Comparison of ENCODE assay signal across 16 mouse cellular contexts in the genomic region with DNA sequence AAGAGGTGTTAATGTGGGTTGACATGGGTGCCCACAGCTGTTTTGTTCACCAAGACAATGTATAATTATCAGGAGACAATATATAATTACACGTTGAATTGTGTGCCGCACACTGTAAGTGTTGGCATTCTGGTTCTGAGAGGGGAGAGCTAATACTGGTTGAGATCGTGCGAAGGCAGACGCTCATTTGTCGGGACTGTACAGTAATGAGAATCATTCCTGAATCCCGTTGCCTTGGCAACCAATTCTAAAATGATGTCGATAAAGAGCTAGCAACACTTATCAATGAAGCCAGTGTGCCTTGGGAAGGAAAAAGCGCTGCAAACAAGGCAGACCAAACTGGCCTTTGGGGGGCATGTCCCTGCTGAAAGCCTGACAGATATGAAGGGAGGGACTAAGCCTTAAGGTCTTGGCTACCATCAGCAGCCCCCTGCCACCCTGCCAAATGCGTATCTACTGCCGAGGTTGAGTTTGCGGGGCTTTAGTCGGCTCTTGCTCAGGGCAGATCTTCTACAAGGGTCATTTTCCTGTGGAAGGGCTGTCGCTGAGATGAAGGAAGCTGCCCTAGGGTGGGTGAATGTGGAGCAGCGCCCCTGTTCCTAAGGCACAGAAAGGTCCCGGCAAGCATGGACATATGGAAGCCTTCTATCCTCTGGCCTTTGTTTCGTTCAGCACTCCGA. TPM values are rescaled to one million over a fixed set of nuclear protein-coding genes. Genes with fewer than 3 reads are reported as not detected.
DNase-seq lines count a peak whose midpoint lies in the region; ATAC-seq and TF ChIP-seq lines count a peak whose summit lies in the region.
"Had no signal": no experiment of that assay in that cellular context is flagged by ENCODE, and none has a peak within 500 bp of the region (broad histone marks: within the 10 kb centered on the region; RNA-seq: fewer than 3 reads in every experiment).

No protein-coding gene starts in this region.

- no peaks in the 10 kb centered on the region for H3K9me3 ChIP-seq in hindbrain, embryonic 16.5 days (ENCODE audit: control insufficient read depth, low read length)
- H3K9me3 ChIP-seq in midbrain, embryonic 14.5 days (ENCODE audit: control insufficient read depth, low read length): no peaks in the 10 kb centered on the region
- H3K9me3 ChIP-seq: heart, embryonic 12.5 days; limb, embryonic 12.5 days had no signal

- TF ChIP-seq POLR2A in heart, adult 2 months (IDR thresholded peaks at IDR 0.05; ENCODE audit: insufficient read depth, low read depth, low read length): no peak

- intact Hi-C loops in heart, adult 2 months (cut with DNase I): no loop called here

- H3K36me3 ChIP-seq in hindbrain, embryonic 16.5 days (ENCODE audit: control insufficient read depth, insufficient read depth, low read length): no peaks in the 10 kb centered on the region
- no peaks in the 10 kb centered on the region for H3K36me3 ChIP-seq in midbrain, embryonic 14.5 days (ENCODE audit: control insufficient read depth, insufficient read depth, low read length)
- no peaks in the 10 kb centered on the region for H3K36me3 ChIP-seq in heart, adult 2 months (ENCODE audit: control insufficient read depth, insufficient read depth, low read length)
- H3K36me3 ChIP-seq: G1E; heart, embryonic 12.5 days; limb, embryonic 12.5 days had no signal

- no peak overlapping the region for H3K4me3 ChIP-seq in hindbrain, embryonic 16.5 days (ENCODE audit: low read length)
- no peak overlapping the region for H3K4me3 ChIP-seq in midbrain, embryonic 14.5 days (replicated peaks; ENCODE audit: low read depth, low read length)
- no peak overlapping the region for H3K4me3 ChIP-seq in heart, adult 2 months
- H3K4me3 ChIP-seq: heart, embryonic 12.5 days; limb, embryonic 12.5 days had no signal

- no peak for ATAC-seq in cerebellum, adult (ENCODE audit: insufficient number of reproducible peaks, low FRiP score, low TSS enrichment)
- peak; percentile 91 for ATAC-seq in hindbrain, embryonic 16.5 days
- ATAC-seq in midbrain, embryonic 14.5 days (ENCODE audit: low FRiP score, low TSS enrichment): peak; percentile 80
- ATAC-seq: intestine, postnatal 0 days; lung, postnatal 0 days had no signal

- H3K4me1 ChIP-seq in hindbrain, embryonic 16.5 days (ENCODE audit: control insufficient read depth, insufficient read depth, low read depth, low read length): peaks cover 9% of the 10 kb centered on the region
- H3K4me1 ChIP-seq in midbrain, embryonic 14.5 days (ENCODE audit: control insufficient read depth, insufficient read depth, low read length): peaks cover 22% of the 10 kb centered on the region
- H3K4me1 ChIP-seq in heart, adult 2 months (ENCODE audit: control insufficient read depth, insufficient read depth, low read length): no peaks in the 10 kb centered on the region
- H3K4me1 ChIP-seq: heart, embryonic 12.5 days had no signal

- TF ChIP-seq CTCF in heart, adult 2 months (IDR thresholded peaks at IDR 0.05): no peak

- 38% methylated on average over 18 of the region's 18 CpGs for WGBS in hindbrain, embryonic 16.5 days
- 51% methylated on average over 18 of the region's 18 CpGs for WGBS in midbrain, embryonic 14.5 days
- WGBS in heart, adult 2 months: 79% methylated on average over 18 of the region's 18 CpGs

- H3K79me2 ChIP-seq in heart, adult 2 months (replicated peaks; ENCODE audit: control insufficient read depth, insufficient read depth, low read length): no peaks in the 10 kb centered on the region

- peak overlapping the region; percentile 1 for H3K27ac ChIP-seq in hindbrain, embryonic 16.5 days (ENCODE audit: low read depth, low read length)
- peak overlapping the region; percentile 76 for H3K27ac ChIP-seq in midbrain, embryonic 14.5 days (replicated peaks; ENCODE audit: low read depth, low read length)
- no peak overlapping the region for H3K27ac ChIP-seq in heart, adult 2 months
- H3K27ac ChIP-seq: limb, embryonic 12.5 days had no signal

- H3K4me2 ChIP-seq in hindbrain, embryonic 16.5 days (ENCODE audit: low read length): no peak overlapping the region
- H3K4me2 ChIP-seq in midbrain, embryonic 14.5 days (ENCODE audit: low read length): 0 out of 2 replicates have a peak overlapping the region, but pooled peaks have one; percentile 2
- H3K4me2 ChIP-seq: heart, embryonic 12.5 days; limb, embryonic 12.5 days had no signal

- H3K9ac ChIP-seq in hindbrain, embryonic 16.5 days (ENCODE audit: low read depth, low read length): no peak overlapping the region
- no peak overlapping the region for H3K9ac ChIP-seq in midbrain, embryonic 14.5 days (replicated peaks; ENCODE audit: low read length)
- no peak overlapping the region for H3K9ac ChIP-seq in heart, adult 2 months (ENCODE audit: low read depth, low read length)
- H3K9ac ChIP-seq: heart, embryonic 12.5 days; limb, embryonic 12.5 days had no signal

- no peaks in the 10 kb centered on the region for H3K27me3 ChIP-seq in hindbrain, embryonic 16.5 days (replicated peaks; ENCODE audit: control insufficient read depth, insufficient read depth, low read length)
- no peaks in the 10 kb centered on the region for H3K27me3 ChIP-seq in midbrain, embryonic 14.5 days (ENCODE audit: control insufficient read depth, insufficient read depth, low read length)
- H3K27me3 ChIP-seq in heart, adult 2 months (ENCODE audit: control insufficient read depth, insufficient read depth, low read length): no peaks in the 10 kb centered on the region
- H3K27me3 ChIP-seq: heart, embryonic 12.5 days; limb, embryonic 12.5 days had no signal

- no peak for TF ChIP-seq EP300 in heart, adult 2 months (IDR thresholded peaks at IDR 0.05; ENCODE audit: insufficient read depth, low read depth, low read length)

- peak; percentile 32 to 35 for DNase-seq in cerebellum, postnatal 14 days
- DNase-seq in brain, adult 2 months (ENCODE audit: low read depth, low spot score): peak; percentile 73
- peak; percentile 91 for DNase-seq in midbrain, embryonic 14.5 days
- no peak for DNase-seq in adrenal gland, adult 2 months
- DNase-seq in lung, postnatal 14 days: no peak
- DNase-seq in heart, adult 2 months: no peak
- DNase-seq: adrenal gland, adult 8-10 months; cerebellum, postnatal 36 days; thymus, postnatal 36 days had no signal

RNA-seq across cellular contexts. Expression of a gene that starts 47.0 kb away (rescaled TPM):
- polyA plus RNA-seq in hindbrain, embryonic 16.5 days (2015; fragmentation: Nextera tagmentation; extraction: Ambion mirVana): 35.7 and 42.8 TPM in 2 replicates
- 58.7 and 61.2 TPM in 2 replicates for polyA plus RNA-seq in midbrain, embryonic 14.5 days (2014; fragmentation: Nextera tagmentation; extraction: Ambion mirVana)
- under 1 TPM in 1 of 2 experiments, not detected in 1; 0.37 TPM for total RNA-seq in adrenal gland, adult 2 months (2021)
- polyA plus RNA-seq in adrenal gland, adult 2 months (2012; rRNA removed): 0.04 and 0.06 TPM in 2 replicates
- total RNA-seq in heart, adult 2 months (2021): not detected
- polyA plus RNA-seq in heart, adult 2 months (2012; rRNA removed): not detected in 2 replicates
- polyA plus RNA-seq: G1E; lung, postnatal 0 days had no signal

Comparison
In these comparisons a context has a peak if more than half of its experiments do, and no peak if none do; other contexts are left out.
1. DNase-seq: peak in cerebellum, postnatal 14 days (2 of 2), brain, adult 2 months (single experiment) and midbrain, embryonic 14.5 days (single experiment); none in adrenal gland, adult 2 months (single experiment), lung, postnatal 14 days (single experiment) and heart, adult 2 months (0 of 2).
2. RNA of a gene that starts 47.0 kb away (polyA plus RNA-seq): 58.7 to 61.2 TPM in midbrain, embryonic 14.5 days and 35.7 to 42.8 TPM in hindbrain, embryonic 16.5 days; 0.04 to 0.06 TPM in adrenal gland, adult 2 months and not detected in heart, adult 2 months; every median in the first group is over 10 times any median in the second.